Mouse (Mus musculus) gastrocnemius, adult 2 months (tissue): ENCODE data around the gene Adssl1. TPM values are rescaled to one million over a fixed set of nuclear protein-coding genes. Genes with fewer than 3 reads are reported as not detected.

Source experiments
- DNase-seq: peaks from one replicate; pipeline ENCODE4 v3.0.0; 2022
- H3K27ac ChIP-seq: fragments of 200-600 bp; 2 replicates; pipeline ENCODE4 v1.8.1; 2022; ENCODE audit warnings: mild to moderate bottlenecking
- H3K4me3 ChIP-seq: fragments of 200-600 bp; 2 replicates; pipeline ENCODE4 v1.8.1; 2022; ENCODE audit warnings: mild to moderate bottlenecking, moderate library complexity
- CTCF ChIP-seq: fragments of 200-600 bp; IDR thresholded peaks from 2 replicates; pipeline ENCODE4 v1.8.1; 2022; ENCODE audit warnings: antibody characterized with exemption, mild to moderate bottlenecking, moderate library complexity
- intact Hi-C: fragments of 180-260 bp; cut with DNase I; formaldehyde crosslinking; loops from one replicate; pipeline ENCODE4 v1.15.1; 2025
- total RNA-seq, 2 experiments: library from RNA; stranded (reverse); gene quantifications; 2 replicates each; pipeline ENCODE4 v1.2.3; 2021

The Adssl1 gene
- total RNA-seq, 2 experiments from 2014 or later, result 1,028 to 1,061 TPM

GRCm38 (mm10) chr12:112632084-112632777, 12.4 kb downstream of the Adssl1 start:
- intact Hi-C loops, result no loop called here
- peak overlapping the region; percentile 99 for H3K27ac ChIP-seq
- TF ChIP-seq CTCF, result no peak
- peak overlapping the region; percentile 17 for H3K4me3 ChIP-seq
- DNase-seq, result no peak

DNA sequence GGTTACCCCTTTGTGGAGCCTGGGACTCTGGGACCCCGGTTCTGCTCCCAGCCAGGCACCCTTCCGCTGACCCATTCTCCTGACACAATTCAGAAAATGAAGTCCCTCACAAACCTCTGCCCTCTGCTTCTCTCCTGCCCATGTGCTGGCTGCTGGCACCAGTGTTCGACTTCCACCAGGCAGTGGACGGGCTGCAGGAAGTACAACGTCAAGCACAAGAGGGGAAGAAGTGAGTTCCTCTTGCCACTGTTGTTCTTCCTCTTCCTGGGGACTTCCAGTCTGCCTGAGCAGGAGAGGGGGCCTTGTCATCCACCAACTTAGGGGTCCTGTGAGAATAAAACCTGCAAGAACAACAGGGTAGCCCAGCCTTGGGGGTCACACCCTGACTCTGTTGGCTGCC, 13.1 kb downstream of the Adssl1 start:
- Histone ChIP-seq H3K27ac (peak overlapping the region; percentile 99), H3K4me3 (peak overlapping the region; percentile 17; the same call in 1 of the 2 replicates)
- no peak for DNase-seq
- no peak for TF ChIP-seq CTCF
- intact Hi-C loops, result no loop called here

DNA sequence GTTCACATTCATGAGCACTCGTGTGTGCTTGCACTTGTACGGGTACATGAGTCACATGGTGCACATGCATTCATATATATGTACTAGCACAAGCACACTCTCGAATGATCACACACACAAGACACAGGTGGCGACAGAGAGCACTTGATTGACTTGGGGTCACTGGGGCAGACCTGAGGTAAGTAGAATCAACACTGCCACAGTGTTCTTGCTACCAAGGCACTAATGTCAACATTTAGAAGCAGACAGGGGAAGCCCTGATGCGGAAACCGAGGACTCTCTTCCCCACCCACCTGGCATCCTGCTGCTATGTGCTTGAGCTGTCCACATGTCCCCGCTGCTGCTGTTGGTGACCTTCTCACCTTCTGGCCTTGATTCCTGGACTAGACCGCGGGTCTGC, 13.8 kb downstream of the Adssl1 start:
- intact Hi-C loops, result no loop called here
- H3K27ac ChIP-seq, result peak overlapping the region; percentile 99
- no peak for DNase-seq

DNA sequence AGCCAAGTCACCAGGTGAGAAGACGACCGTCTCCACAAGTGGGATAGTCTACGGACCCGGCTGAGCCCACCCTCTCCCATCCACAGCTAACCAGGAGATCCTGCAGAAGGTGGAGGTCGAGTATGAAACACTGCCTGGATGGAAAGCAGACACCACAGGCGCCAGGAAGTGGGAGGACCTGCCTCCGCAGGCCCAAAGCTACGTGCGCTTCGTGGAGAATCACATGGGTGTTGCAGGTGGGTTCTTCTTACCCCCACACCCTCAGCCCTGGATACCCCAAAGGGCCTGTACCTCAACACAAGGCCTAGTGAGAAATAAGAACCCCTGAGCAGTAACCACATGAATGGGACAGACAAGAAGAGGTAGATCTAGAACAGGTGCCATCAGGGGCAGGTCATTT, 19.7 kb downstream of the Adssl1 start:
- DNase-seq, result no peak
- intact Hi-C loops, result no loop called here
- no peak overlapping the region for H3K4me3 ChIP-seq
- peak overlapping the region; percentile 35; the same call in 1 of the 2 replicates for H3K27ac ChIP-seq
- no peak for TF ChIP-seq CTCF

More for the DNA sequence above, 13.8 kb downstream of the Adssl1 start:
- TF ChIP-seq CTCF, result no peak; the same call in 1 of the 2 replicates
- H3K4me3 ChIP-seq, result no peak overlapping the region

- TF ChIP-seq CTCF, result no peak
- no peak for DNase-seq
- Histone ChIP-seq H3K4me3 (no peak overlapping the region), H3K27ac (peak overlapping the region; percentile 84; the same call in 1 of the 2 replicates)
- intact Hi-C loops, result no loop called here
These were observed 23.3 kb downstream of the Adssl1 start for GRCm38 (mm10) chr12:112643126-112643525.

DNA sequence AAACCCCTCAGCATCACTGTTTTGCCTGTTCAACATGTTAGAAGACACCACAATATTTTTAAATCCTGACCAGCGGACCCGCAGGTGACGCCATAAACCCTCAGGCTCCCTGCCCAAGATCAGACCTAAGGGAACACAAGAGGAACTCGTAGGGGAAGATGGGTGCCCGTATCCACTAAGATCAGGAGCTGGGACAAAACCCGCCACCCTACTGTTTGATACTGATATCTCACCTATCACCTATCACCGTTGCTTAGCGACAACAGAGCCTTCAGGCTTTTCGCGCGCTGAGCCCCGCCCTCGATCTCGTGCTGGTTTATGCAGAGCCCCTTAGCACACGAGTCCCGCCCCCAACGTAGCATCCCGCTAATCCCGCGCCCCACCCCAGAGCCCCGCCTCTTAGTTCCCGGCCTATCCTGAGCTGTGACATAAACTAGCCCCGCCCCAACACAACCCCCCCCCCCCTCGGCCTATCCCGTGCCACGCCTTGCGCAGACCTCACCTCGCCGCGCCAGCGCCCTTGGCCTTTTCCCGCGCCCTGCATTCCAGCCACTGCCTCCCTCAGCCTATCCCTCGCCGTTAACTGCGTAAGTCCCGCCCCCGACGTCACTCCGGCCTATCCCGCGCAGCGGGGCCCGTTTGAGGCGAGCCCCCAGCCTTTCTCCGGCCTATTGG, 24.5 kb downstream of the Adssl1 start, which contains the start of gene Siva1:
Gene Siva1, plus strand, starts transcription at position 500 of the 675 bp plus-strand sequence.
- TF ChIP-seq CTCF, result no peak
- peak; percentile 100 for DNase-seq
- intact Hi-C loops, result no loop called here
- H3K4me3 ChIP-seq, result peak within 1 kb of the TSS; percentile 94
- peak within 1 kb of the TSS; percentile 94 for H3K27ac ChIP-seq

DNA sequence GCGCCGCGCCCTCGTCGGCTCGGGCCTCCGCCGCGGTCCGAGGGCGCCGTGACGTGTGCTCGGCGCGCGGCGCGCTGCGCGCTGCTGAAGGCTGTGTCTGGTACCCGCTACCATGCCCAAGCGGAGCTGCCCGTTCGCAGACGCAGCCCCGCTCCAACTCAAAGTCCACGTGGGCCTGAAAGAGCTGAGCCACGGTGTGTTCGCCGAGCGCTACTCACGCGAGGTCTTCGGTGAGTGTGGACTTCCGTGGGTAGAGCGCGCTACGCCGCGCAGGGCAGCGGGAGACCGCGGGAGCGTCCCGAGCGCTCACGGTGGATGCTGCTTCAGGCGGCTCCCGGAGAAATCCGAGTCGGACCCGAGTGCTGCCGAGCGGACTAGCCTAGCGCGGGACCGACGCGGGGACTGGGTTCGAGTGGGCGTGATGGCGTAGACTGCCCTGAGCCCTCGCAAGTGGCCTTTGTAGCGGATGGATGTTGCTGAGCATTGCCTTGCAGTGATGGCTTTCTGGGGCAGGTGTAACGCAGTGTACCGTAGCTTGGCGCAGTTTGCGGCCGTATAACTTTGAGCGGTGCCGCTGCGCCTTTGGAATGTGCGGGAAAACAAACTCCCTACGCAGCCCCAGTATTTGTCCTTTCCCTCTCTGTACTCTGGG, 25.1 kb downstream of the Adssl1 start:
- Histone ChIP-seq H3K4me3 (peak overlapping the region; percentile 94), H3K27ac (peak overlapping the region; percentile 94)
- intact Hi-C loops, result no loop called here
- no peak for TF ChIP-seq CTCF
- DNase-seq, result no peak

DNA sequence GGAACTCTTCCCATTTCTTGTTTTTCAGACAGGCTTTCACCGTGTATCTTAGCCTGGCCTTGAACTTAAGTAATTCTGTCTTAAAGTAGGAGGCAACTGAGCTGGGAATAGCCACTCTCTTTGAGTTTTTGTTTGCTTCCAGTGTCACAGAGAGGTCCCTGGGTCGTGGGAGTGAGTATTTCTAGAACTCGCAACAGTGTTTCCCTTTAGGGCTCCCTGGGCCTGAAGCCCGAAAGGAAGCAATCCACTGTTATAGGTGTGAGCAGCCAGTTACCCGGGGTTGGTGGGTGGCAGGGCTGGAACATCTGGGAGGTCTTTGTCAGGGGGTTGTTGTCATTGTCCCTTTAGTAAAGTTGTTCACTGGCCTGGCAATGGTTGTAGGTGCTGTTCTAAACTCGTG, 26.3 kb downstream of the Adssl1 start:
- intact Hi-C loops, result no loop called here
- no peak overlapping the region for H3K27ac ChIP-seq
- no peak overlapping the region for H3K4me3 ChIP-seq
- no peak for TF ChIP-seq CTCF
- DNase-seq, result no peak

DNA sequence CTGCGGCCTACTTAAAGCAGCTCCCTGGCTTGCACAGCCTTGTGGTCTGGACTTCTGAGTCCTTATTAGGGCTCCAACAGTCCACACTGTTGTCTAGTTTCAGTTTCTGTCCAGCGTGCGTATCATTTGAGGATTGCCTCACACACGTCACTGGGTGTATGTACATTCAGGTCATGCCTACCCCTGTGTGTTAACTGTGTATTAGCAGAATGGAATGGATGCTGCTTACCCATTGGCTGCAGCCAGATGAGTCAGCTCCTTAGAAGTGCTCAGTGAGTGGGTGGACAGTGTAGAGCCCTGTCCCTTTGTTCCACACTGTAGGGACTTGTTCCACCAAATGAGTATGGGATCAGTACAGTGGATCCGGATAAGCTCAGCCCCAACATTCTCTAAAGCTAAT, 28.2 kb downstream of the Adssl1 start:
- DNase-seq, result no peak
- Histone ChIP-seq H3K27ac (no peak overlapping the region), H3K4me3 (no peak overlapping the region)
- intact Hi-C loops, result no loop called here
- TF ChIP-seq CTCF, result no peak

GRCm38 (mm10) chr12:112651778-112652439, 32.1 kb downstream of the Adssl1 start:
- no peak for TF ChIP-seq CTCF
- intact Hi-C loops, result loop anchor here (10.0 kb wide), 1 partner anchor 173 kb away; the partner anchor contains the start of gene Cdca4
- no peak overlapping the region for H3K4me3 ChIP-seq

DNA sequence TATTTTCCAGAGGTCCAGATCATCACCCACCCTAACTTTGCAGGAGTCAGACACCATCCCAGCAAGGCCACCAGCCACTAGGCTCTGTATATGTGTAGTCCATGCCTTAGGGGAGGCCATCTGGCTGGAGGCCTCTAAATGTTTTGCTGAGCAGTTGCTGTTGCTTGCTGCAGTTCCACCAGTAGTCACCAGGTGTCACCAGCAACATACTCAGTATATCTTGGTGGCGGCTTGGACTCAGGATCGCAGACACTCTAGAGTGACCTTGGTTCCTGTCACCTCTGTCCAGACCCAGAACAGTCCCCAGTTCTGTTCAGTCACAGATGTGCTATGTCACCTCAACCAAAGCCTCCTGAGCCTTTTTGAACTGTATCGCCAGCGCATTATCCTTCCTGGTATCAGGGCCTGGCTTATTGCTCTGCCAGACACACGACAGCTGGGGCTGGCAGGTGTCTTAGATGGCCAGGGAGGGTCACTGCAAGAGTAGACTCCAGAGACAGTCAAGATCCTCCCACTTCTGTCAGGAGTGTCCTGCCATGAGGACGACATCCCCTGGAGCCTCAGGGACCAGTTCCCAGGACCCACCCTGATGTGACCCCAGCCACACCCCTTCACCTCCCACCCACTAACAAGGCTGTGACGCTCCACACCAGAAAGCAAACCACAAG, 33.4 kb downstream of the Adssl1 start:
- intact Hi-C loops, result loop anchor here (1.0 to 10.0 kb wide), 2 partner anchors 54 to 172 kb away; partner anchors contain the start of gene Cdca4
- peak; percentile 91 for DNase-seq
- no peak overlapping the region for H3K27ac ChIP-seq
- TF ChIP-seq CTCF, result peak; percentile 98; the same call in 1 of the 2 replicates
- H3K4me3 ChIP-seq, result no peak overlapping the region

More at GRCm38 (mm10) chr12:112651778-112652439, 32.1 kb downstream of the Adssl1 start:
- DNase-seq, result no peak
- no peak overlapping the region for H3K27ac ChIP-seq

DNA sequence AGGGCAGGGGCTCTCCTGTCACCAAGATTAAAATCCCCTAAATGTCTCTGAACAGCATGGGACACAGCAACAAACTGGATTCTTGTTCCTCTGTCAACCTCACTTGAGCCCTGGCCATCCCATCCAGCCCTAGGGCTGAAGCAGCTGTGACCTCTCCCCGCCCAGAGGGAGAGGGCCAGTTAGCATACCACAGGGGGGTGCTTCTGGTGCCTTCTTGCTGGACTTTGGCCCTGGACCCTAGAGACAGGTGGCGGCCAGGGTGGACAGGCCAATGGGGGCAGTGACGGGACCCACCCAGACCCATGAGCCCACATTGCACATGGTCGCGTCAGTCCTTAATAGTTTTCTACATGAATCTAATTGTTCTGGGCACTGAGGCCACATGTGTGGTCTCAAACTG, 34.2 kb downstream of the Adssl1 start:
- DNase-seq, result no peak
- H3K27ac ChIP-seq, result no peak overlapping the region
- intact Hi-C loops, result loop anchor here (10.0 kb wide), 1 partner anchor 171 kb away; the partner anchor contains the start of gene Cdca4
- no peak overlapping the region for H3K4me3 ChIP-seq
- no peak for TF ChIP-seq CTCF
